Mouse (Mus musculus) E14TG2a.4 (cell line): Measurements from ENCODE around the gene Kat2a.

Experiments used
- CTCF ChIP-seq: conservative IDR thresholded peaks from 2 replicates; pipeline ENCODE4 v1.5.1; 2014; ENCODE audit warnings: low read length
- NANOG ChIP-seq: IDR thresholded peaks from 2 replicates; pipeline ENCODE4 v1.6.1; 2014; ENCODE audit warnings: borderline replicate concordance, low read length, mixed read lengths

DNA sequence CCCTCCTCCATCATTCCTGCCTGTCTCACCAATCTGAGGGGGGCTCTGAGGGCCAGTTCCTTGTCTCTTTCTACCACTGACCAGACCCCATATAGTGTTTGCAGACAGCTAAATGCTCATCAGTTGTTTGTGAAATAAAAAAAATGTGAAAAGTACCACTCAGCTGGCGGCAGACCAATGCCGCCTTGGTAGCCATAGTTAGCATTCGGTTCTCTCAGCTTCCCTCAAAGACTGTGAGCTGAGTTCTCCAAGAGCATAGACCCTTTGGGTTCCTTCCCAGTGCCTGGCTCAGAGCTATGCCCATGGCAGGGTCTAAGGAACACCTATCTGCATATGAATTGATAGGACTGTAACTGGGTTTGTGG, 42.4 kb upstream of the Kat2a start:
- TF ChIP-seq CTCF (no peak), NANOG (no peak)
